Mouse (Mus musculus): ENCODE data around the gene Elac2. TPM values are rescaled to one million over a fixed set of nuclear protein-coding genes. Genes with fewer than 3 reads are reported as not detected.

Gene Elac2
- polyA plus RNA-seq, 1 experiment from 2014 or later, result 34.1 TPM

Other genes starting within 250 kb of the Elac2 start
- gene 1700086D15Rik, start 180.9 kb downstream of the Elac2 start, polyA plus RNA-seq (2016; fragmentation: Nextera tagmentation; extraction: Ambion mirVana), result not detected in 2 replicates
- 4.1 and 5.0 TPM in 2 replicates for gene Arhgap44, start 183.9 kb downstream of the Elac2 start, polyA plus RNA-seq (2016; fragmentation: Nextera tagmentation; extraction: Ambion mirVana)